Mouse (Mus musculus): ENCODE data around the gene Zfp217. TPM values are rescaled to one million over a fixed set of nuclear protein-coding genes. Genes with fewer than 3 reads are reported as not detected.

Gene Zfp217
- polyA plus RNA-seq (2012; rRNA removed) (4.2 and 4.8 TPM in 2 replicates), polyA plus RNA-seq (2014; fragmentation: Nextera tagmentation; extraction: Ambion mirVana) (2.3 and 3.5 TPM in 2 replicates)

GRCm38 (mm10) chr2:170147661-170148153, at the start of gene Zfp217:
TSS of gene Zfp217 (minus strand) at chr2:170148103.
- peak within 1 kb of the TSS; percentile 13 for H3K27ac ChIP-seq
- no peak for TF ChIP-seq EP300 (IDR thresholded peaks at IDR 0.05; ENCODE audit: low read depth)
- no peak for TF ChIP-seq CTCF (IDR thresholded peaks at IDR 0.05; ENCODE audit: low read depth)
- no peak for DNase-seq (ENCODE audit: low read depth in 3 of 3, low spot score in 3 of 3)
- peak within 1 kb of the TSS; percentile 61 to 69 for H3K4me3 ChIP-seq (ENCODE audit: insufficient read depth in 1 of 2, low read depth in 2 of 2, low read length in 2 of 2)
- H3K4me1 ChIP-seq (replicated peaks; ENCODE audit: control insufficient read depth in 2 of 2, insufficient read depth in 2 of 2, low read length in 1 of 2), result peaks cover 27 to 51% of the 10 kb centered on the region in 2 experiments
- no peaks in the 10 kb centered on the region for H3K9me3 ChIP-seq (ENCODE audit: control insufficient read depth, low read length)
- peak within 1 kb of the TSS; percentile 66 for H3K4me2 ChIP-seq (ENCODE audit: low read depth)
- H3K27me3 ChIP-seq (ENCODE audit: control insufficient read depth, insufficient read depth, low read length), result no peaks in the 10 kb centered on the region
- H3K9ac ChIP-seq (replicated peaks), result peak within 1 kb of the TSS; percentile 41
- H3K36me3 ChIP-seq (replicated peaks; ENCODE audit: control insufficient read depth, insufficient read depth, low read depth), result peaks cover 2% of the 10 kb centered on the region; the same call in 1 of the 2 replicates
- WGBS (ENCODE audit: insufficient replicate concordance), result 17% methylated on average over 14 of the region's 14 CpGs
- ATAC-seq (ENCODE audit: insufficient read depth), result peak; percentile 17; the same call in 1 of the 2 replicates

GRCm38 (mm10) chr2:170195542-170196089, 47.7 kb upstream of the Zfp217 start:
- no peaks in the 10 kb centered on the region for H3K36me3 ChIP-seq (replicated peaks; ENCODE audit: control insufficient read depth, insufficient read depth, low read depth)
- no peak for TF ChIP-seq EP300 (IDR thresholded peaks at IDR 0.05; ENCODE audit: low read depth)
- TF ChIP-seq CTCF (IDR thresholded peaks at IDR 0.05; ENCODE audit: low read depth), result no peak

DNA sequence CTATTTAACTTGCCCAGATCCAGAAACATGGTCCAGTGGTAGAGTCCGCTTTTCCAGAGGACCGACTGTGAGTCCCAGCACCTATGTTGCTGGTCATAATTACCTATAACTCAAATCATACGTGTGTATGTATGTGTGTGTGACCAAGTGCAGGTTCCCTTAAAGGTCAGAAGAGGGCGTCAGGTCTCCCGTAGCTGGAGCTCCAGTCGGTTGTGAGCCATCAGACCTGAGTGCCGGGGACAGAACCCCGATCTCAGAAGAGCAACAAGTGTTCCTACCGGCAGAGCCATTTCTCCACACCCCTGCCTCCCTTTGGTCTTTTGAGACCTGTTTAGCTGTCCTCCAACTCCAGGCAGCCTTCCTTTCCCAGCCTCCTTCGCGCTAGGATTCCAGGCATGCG, 46.9 kb upstream of the Zfp217 start:
- Histone ChIP-seq H3K4me3 (ENCODE audit: insufficient read depth in 1 of 2, low read depth in 2 of 2, low read length in 2 of 2) (no peak overlapping the region), H3K4me1 (replicated peaks; ENCODE audit: control insufficient read depth in 2 of 2, insufficient read depth in 2 of 2, low read length in 1 of 2) (peaks cover 5 to 16% of the 10 kb centered on the region in 2 experiments; a peak in 3 of 4 replicates), H3K27ac (no peak overlapping the region), H3K27me3 (ENCODE audit: control insufficient read depth, insufficient read depth, low read length) (no peaks in the 10 kb centered on the region), H3K36me3 (replicated peaks; ENCODE audit: control insufficient read depth, insufficient read depth, low read depth) (no peaks in the 10 kb centered on the region), H3K9ac (replicated peaks) (no peak overlapping the region), H3K4me2 (ENCODE audit: low read depth) (no peak overlapping the region), H3K9me3 (ENCODE audit: control insufficient read depth, low read length) (no peaks in the 10 kb centered on the region)
- 87% methylated on average over 12 of the region's 12 CpGs for WGBS (ENCODE audit: insufficient replicate concordance)
- DNase-seq (ENCODE audit: low read depth in 3 of 3, low spot score in 3 of 3) (no peak), ATAC-seq (ENCODE audit: insufficient read depth) (no peak)
- TF ChIP-seq CTCF (IDR thresholded peaks at IDR 0.05; ENCODE audit: low read depth), result no peak
- TF ChIP-seq EP300 (IDR thresholded peaks at IDR 0.05; ENCODE audit: low read depth), result no peak

More at GRCm38 (mm10) chr2:170195542-170196089, 47.7 kb upstream of the Zfp217 start:
- H3K9ac ChIP-seq (replicated peaks), result no peak overlapping the region
- DNase-seq (ENCODE audit: low read depth in 3 of 3, low spot score in 3 of 3) (no peak), ATAC-seq (ENCODE audit: insufficient read depth) (no peak)
- no peaks in the 10 kb centered on the region for H3K27me3 ChIP-seq (ENCODE audit: control insufficient read depth, insufficient read depth, low read length)
- H3K4me3 ChIP-seq (ENCODE audit: insufficient read depth in 1 of 2, low read depth in 2 of 2, low read length in 2 of 2), result no peak overlapping the region
- no peaks in the 10 kb centered on the region for H3K9me3 ChIP-seq (ENCODE audit: control insufficient read depth, low read length)
- H3K27ac ChIP-seq, result no peak overlapping the region
- H3K4me1 ChIP-seq (replicated peaks; ENCODE audit: control insufficient read depth in 2 of 2, insufficient read depth in 2 of 2, low read length in 1 of 2), result peaks cover 5 to 16% of the 10 kb centered on the region in 2 experiments; a peak in 3 of 4 replicates
- no peak overlapping the region for H3K4me2 ChIP-seq (ENCODE audit: low read depth)
- 48% methylated on average over 13 of the region's 13 CpGs for WGBS (ENCODE audit: insufficient replicate concordance)

- ATAC-seq (ENCODE audit: insufficient read depth) (no peak), DNase-seq (ENCODE audit: low read depth in 3 of 3, low spot score in 3 of 3) (no peak)
- Histone ChIP-seq H3K27me3 (ENCODE audit: control insufficient read depth, insufficient read depth, low read length) (no peaks in the 10 kb centered on the region), H3K9me3 (ENCODE audit: control insufficient read depth, low read length) (no peaks in the 10 kb centered on the region), H3K27ac (no peak overlapping the region), H3K4me2 (ENCODE audit: low read depth) (peak overlapping the region; percentile 63), H3K4me3 (ENCODE audit: insufficient read depth in 1 of 2, low read depth in 2 of 2, low read length in 2 of 2) (no peak overlapping the region), H3K36me3 (replicated peaks; ENCODE audit: control insufficient read depth, insufficient read depth, low read depth) (no peaks in the 10 kb centered on the region), H3K9ac (replicated peaks) (peak overlapping the region; percentile 38), H3K4me1 (replicated peaks; ENCODE audit: control insufficient read depth in 2 of 2, insufficient read depth in 2 of 2, low read length in 1 of 2) (peaks cover 5 to 16% of the 10 kb centered on the region in 2 experiments; a peak in 3 of 4 replicates)
- TF ChIP-seq CTCF (IDR thresholded peaks at IDR 0.05; ENCODE audit: low read depth), result no peak
- TF ChIP-seq EP300 (IDR thresholded peaks at IDR 0.05; ENCODE audit: low read depth), result no peak
- WGBS (ENCODE audit: insufficient replicate concordance), result 25% methylated on average over 6 of the region's 6 CpGs
Measured at GRCm38 (mm10) chr2:170193850-170194249, 45.9 kb upstream of the Zfp217 start.

DNA sequence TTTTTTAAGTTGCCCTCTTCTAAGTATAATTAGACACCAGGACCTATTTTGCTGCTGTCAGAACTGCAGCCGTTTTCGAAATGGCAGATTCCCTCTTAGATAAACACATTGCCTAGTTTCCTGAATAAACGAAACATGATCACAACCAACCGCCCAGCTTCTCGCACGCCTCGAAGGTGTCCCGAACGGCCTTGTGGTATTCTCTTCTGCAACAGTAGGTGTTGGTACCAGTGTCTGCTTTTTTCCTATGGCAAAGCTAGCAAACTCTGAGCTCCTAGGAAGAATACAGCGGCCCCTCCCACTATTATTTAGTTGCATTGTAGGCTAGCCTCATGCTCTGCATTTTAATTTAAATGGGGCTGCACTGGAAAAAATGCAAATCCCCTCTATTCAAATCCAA, 45.3 kb upstream of the Zfp217 start:
- TF ChIP-seq CTCF (IDR thresholded peaks at IDR 0.05; ENCODE audit: low read depth) (no peak), EP300 (IDR thresholded peaks at IDR 0.05; ENCODE audit: low read depth) (peak; percentile 43; the same call in 1 of the 2 replicates)
- Histone ChIP-seq H3K9me3 (ENCODE audit: control insufficient read depth, low read length) (no peaks in the 10 kb centered on the region), H3K4me1 (replicated peaks; ENCODE audit: control insufficient read depth in 2 of 2, insufficient read depth in 2 of 2, low read length in 1 of 2) (peaks cover 5 to 16% of the 10 kb centered on the region in 2 experiments; a peak in 3 of 4 replicates), H3K27me3 (ENCODE audit: control insufficient read depth, insufficient read depth, low read length) (no peaks in the 10 kb centered on the region), H3K27ac (no peak overlapping the region; the same call in 1 of the 2 replicates), H3K4me3 (ENCODE audit: insufficient read depth in 1 of 2, low read depth in 2 of 2, low read length in 2 of 2) (peak overlapping the region; percentile 30 to 36), H3K9ac (replicated peaks) (peak overlapping the region; percentile 44; the same call in 1 of the 2 replicates), H3K36me3 (replicated peaks; ENCODE audit: control insufficient read depth, insufficient read depth, low read depth) (no peaks in the 10 kb centered on the region), H3K4me2 (ENCODE audit: low read depth) (peak overlapping the region; percentile 63)
- peak; percentile 60 for ATAC-seq (ENCODE audit: insufficient read depth)
- no peak for DNase-seq (ENCODE audit: low read depth in 3 of 3, low spot score in 3 of 3)
- 1% methylated on average over 10 of the region's 10 CpGs for WGBS (ENCODE audit: insufficient replicate concordance)
